Mouse (Mus musculus) spleen, adult 2 months (tissue): ENCODE results near the gene Pla2g12a. TPM values are rescaled to one million over a fixed set of nuclear protein-coding genes. Genes with fewer than 3 reads are reported as not detected.

Experiments
- DNase-seq, 2 experiments: peaks; one replicate each; pipeline versions ENCODE4 v3.0.0 to v3.0.0-alpha.2; 2012 to 2021; ENCODE audit warnings: low spot score in 2 of 2, low read depth in 1 of 2
- H3K27ac ChIP-seq: fragments of 200-500 bp; 2 replicates; pipeline ENCODE4 v1.5.1; 2012; ENCODE audit warnings: low read length, inconsistent platforms; ENCODE audit not compliant: insufficient read depth
- H3K27me3 ChIP-seq: fragments of 200-500 bp; 2 replicates; pipeline ENCODE4 v1.6.1; 2012; ENCODE audit warnings: mild to moderate bottlenecking, moderate library complexity, low read length, inconsistent platforms; ENCODE audit not compliant: control insufficient read depth, insufficient read depth
- H3K36me3 ChIP-seq: fragments of 200-500 bp; 2 replicates; pipeline ENCODE4 v1.6.1; 2012; ENCODE audit warnings: mild to moderate bottlenecking, low read length, inconsistent platforms; ENCODE audit not compliant: control insufficient read depth, insufficient read depth
- H3K4me1 ChIP-seq: fragments of 200-500 bp; 2 replicates; pipeline ENCODE4 v1.6.1; 2011; ENCODE audit warnings: inconsistent platforms; ENCODE audit not compliant: control insufficient read depth, insufficient read depth, insufficient read length
- H3K4me3 ChIP-seq: fragments of 200-500 bp; 2 replicates; pipeline ENCODE4 v1.5.1; 2011; ENCODE audit warnings: mild to moderate bottlenecking, inconsistent platforms; ENCODE audit not compliant: insufficient read depth, insufficient read length; ENCODE audit errors: extremely low read depth
- CTCF ChIP-seq: fragments of 200-500 bp; IDR thresholded peaks from 2 replicates; pipeline ENCODE4 v1.5.1; 2011; ENCODE audit warnings: mild to moderate bottlenecking, inconsistent platforms; ENCODE audit not compliant: insufficient read depth, insufficient read length, insufficient replicate concordance; ENCODE audit errors: extremely low read depth
- POLR2A ChIP-seq: fragments of 200-500 bp; IDR thresholded peaks from 2 replicates; pipeline ENCODE4 v1.6.1; 2011; ENCODE audit warnings: low read depth, low read length, inconsistent platforms
- WGBS: fragments of 180-500 bp; shearing (Covaris S2); methylation state at CpG from one replicate; pipeline ENCODE4 v1.1.7; 2018; 5-methylcytosine and 5-hydroxymethylcytosine counted together
- polyA plus RNA-seq: library from polyadenylated mRNA; depleted of rRNA; stranded (reverse); fragments of >200 nt; gene quantifications from 2 replicates; pipeline ENCODE4 v1.2.3, GENCODE M21; 2012

Gene Pla2g12a
- polyA plus RNA-seq, 1 experiment = 21.3 TPM

DNA sequence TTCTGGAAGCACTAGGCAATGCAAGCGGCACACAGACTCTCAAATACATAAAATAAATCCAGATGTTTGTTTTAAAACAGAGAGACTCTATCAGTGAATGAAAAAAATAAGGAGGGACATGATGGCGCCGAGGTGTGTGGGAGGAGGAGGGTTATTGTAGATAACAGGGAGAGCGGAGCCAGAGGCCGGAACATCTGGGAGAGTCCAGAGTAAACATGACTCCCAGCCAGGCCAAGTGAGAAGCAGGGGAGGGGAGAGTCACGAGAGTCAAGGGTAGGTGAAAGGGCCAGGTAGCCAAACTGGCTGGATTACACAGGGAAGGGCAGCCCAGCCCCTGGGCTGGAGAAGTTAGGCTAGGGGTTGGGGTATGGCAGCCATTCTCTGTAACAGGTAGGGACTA, 18.2 kb downstream of the Pla2g12a start:
- TF ChIP-seq POLR2A (no peak), CTCF (no peak)
- WGBS = 95% methylated on average over 6 of the region's 6 CpGs
- H3K4me1 ChIP-seq = 0 out of 2 replicates have a peak, but pooled peaks cover 2% of the 10 kb centered on the region
- 0 out of 2 replicates have a peak, but pooled peaks cover 1% of the 10 kb centered on the region for H3K36me3 ChIP-seq
- DNase-seq = no peak
- no peak overlapping the region for H3K27ac ChIP-seq
- no peaks in the 10 kb centered on the region for H3K27me3 ChIP-seq
- no peak overlapping the region for H3K4me3 ChIP-seq

DNA sequence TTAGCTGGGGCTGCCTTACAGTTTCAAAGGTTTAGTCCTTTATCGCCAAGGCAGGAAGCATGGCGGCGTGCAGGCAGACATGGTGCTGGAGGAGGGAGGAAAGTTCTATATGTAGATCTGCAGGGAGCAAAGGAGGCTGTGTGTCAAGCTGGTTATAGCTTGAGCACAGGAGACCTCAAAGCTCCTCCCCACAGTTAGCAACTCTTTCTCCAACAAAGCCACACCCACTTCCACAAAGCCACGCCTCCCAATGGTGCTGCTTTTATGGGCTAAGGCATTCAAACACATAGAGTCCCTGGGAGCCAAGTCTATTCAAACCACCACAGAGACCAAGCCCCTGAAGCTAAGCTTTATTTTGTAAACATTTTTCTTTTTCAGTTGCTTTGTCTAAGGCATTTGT, 20.5 kb downstream of the Pla2g12a start:
- H3K27ac ChIP-seq = no peak overlapping the region
- no peak for DNase-seq
- 87% methylated on average over 4 of the region's 4 CpGs for WGBS
- H3K4me3 ChIP-seq = no peak overlapping the region
- H3K36me3 ChIP-seq = no peaks in the 10 kb centered on the region
- no peaks in the 10 kb centered on the region for H3K27me3 ChIP-seq
- H3K4me1 ChIP-seq = peaks cover 7% of the 10 kb centered on the region; the same call in 1 of the 2 replicates
- TF ChIP-seq CTCF = no peak
- TF ChIP-seq POLR2A = no peak

DNA sequence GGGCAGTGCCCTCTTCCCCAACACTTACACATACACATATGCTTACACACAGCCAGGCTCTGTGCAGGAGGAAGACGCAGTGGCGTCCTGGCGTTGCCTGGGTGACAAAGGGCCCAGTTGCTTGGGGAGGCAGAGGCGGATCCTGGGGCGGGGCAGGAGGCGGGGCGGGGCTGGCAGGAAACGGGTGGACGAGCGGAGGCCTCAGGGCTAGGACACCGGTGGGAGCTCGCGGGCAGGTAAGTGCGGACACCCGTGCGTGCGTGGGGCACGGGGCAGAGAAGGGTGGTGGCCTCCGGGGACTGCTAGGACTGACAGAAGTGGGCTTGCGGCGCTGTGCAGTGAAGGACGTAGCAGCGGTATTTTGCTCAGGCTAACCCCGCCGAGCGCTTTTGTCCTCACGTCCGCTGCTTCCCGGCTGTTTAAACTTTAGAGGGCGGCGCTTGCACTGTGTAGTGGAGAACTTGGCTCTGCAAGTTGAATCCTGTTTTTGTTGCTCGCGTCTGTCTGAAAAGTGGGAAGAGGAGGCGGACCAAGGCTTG, 22.9 kb downstream of the Pla2g12a start, which contains the start of gene Casp6:
Gene Casp6, plus strand, starts transcription at position 155 of the 539 bp plus-strand sequence.
- Histone ChIP-seq H3K36me3 (no peaks in the 10 kb centered on the region), H3K4me3 (peak within 1 kb of the TSS; percentile 90), H3K4me1 (peaks cover 15% of the 10 kb centered on the region; the same call in 1 of the 2 replicates), H3K27me3 (no peaks in the 10 kb centered on the region), H3K27ac (peak within 1 kb of the TSS; percentile 54)
- no peak for TF ChIP-seq CTCF
- TF ChIP-seq POLR2A = no peak
- peak; percentile 51 to 91 for DNase-seq
- under 1% methylated on average over 34 of the region's 34 CpGs for WGBS

DNA sequence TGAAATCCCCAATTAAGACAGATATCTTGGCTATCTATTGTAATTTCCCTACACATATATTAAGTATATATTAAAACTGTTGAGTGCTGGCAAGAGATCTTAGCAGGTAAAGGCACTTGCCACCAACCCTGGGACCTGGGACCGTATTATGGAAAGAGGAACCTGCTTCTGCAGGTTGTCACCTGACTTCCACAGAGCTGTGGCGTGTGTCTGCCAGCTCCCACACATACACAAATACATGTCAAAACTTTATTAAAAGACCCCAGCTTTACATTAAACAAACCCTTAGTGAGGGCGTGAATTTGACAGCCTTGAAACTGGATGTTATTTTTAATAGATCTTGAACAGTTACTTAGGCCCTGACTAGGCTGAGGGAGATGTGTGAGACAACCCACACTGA, 25.0 kb downstream of the Pla2g12a start:
- DNase-seq = no peak
- TF ChIP-seq POLR2A (no peak), CTCF (no peak)
- Histone ChIP-seq H3K36me3 (peaks cover 2% of the 10 kb centered on the region; the same call in 1 of the 2 replicates), H3K4me3 (no peak overlapping the region), H3K4me1 (peaks cover 15% of the 10 kb centered on the region; the same call in 1 of the 2 replicates), H3K27me3 (no peaks in the 10 kb centered on the region), H3K27ac (no peak overlapping the region)
- 72% methylated on average over 3 of the region's 3 CpGs for WGBS

DNA sequence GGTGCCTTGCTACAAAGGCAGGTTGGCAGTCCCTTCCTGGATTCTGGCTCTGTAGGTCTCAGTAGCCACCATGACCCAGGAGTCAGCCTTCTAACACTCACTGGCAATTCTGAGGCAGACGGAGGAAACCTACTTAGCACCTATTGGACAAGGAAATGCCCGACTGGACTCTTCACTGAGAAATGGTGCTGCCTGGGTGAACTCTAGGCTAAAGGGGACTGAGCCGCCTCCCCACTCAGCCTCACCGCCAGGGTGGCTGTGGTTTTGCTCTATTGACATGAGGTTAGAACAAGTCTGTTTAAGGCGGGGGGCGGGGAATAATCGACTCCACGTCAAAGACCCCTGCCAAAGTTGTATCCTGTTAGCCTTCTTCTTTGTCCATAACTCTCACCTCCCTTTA, 25.5 kb downstream of the Pla2g12a start:
- 43% methylated on average over 8 of the region's 8 CpGs for WGBS
- TF ChIP-seq CTCF = no peak
- no peak for TF ChIP-seq POLR2A
- Histone ChIP-seq H3K27me3 (no peaks in the 10 kb centered on the region), H3K4me3 (no peak overlapping the region), H3K27ac (no peak overlapping the region), H3K4me1 (peaks cover 15% of the 10 kb centered on the region; the same call in 1 of the 2 replicates), H3K36me3 (peaks cover 3% of the 10 kb centered on the region; the same call in 1 of the 2 replicates)
- DNase-seq = no peak

DNA sequence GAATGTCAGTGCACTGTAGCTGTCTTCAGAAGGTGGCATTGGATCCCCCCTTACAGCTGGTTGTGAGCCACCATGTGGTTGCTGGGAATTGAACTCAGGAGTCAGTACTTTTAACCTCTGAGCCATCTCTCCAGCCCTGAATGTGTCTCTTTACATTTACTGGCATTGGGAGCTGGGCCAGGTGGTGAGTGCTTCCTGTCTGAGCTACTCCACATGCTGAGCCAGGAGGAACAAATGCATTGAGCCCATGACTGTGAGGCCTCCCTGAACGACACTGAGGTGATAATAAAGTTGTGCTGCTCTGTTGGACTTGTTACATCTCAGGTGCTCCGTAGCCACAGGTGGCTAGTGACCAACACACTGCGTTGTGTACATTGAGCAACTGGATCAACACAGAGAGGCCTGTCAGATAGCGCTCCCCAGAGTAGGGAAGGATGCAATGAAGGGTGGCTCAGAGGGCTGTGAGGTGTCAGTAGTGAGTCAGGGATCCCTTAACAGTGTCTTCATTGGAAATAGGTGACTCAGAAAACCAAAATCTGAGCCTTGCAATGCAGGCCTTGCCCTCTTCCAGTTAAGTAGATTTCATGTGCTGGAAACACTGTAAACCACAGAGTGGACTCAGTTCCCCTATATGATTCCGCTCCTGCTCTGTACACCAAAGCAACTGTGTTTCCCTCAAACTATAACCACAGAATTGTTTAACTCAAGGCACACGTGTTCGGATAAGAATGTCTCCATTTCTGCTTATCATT, 26.2 kb downstream of the Pla2g12a start:
- Histone ChIP-seq H3K4me3 (no peak overlapping the region), H3K27ac (no peak overlapping the region), H3K4me1 (peaks cover 15% of the 10 kb centered on the region; the same call in 1 of the 2 replicates), H3K36me3 (peaks cover 6% of the 10 kb centered on the region), H3K27me3 (no peaks in the 10 kb centered on the region)
- WGBS = 55% methylated on average over 7 of the region's 7 CpGs
- TF ChIP-seq POLR2A (no peak), CTCF (no peak)
- no peak for DNase-seq
